Mouse (Mus musculus) frontal cortex, postnatal 36 days (tissue): ENCODE measurements at regions not wholly inside any gene's neighbourhood (a gene's known extent, or its start where the extent isn't known, plus 50 kb on each side); places are given as distances from the start of the nearest gene placed in this dataset.

ENCODE experiments used
- DNase-seq, 2 experiments: peaks; one replicate each; pipeline ENCODE4 v3.0.0; 2022; ENCODE audit warnings: low spot score in 2 of 2

DNA sequence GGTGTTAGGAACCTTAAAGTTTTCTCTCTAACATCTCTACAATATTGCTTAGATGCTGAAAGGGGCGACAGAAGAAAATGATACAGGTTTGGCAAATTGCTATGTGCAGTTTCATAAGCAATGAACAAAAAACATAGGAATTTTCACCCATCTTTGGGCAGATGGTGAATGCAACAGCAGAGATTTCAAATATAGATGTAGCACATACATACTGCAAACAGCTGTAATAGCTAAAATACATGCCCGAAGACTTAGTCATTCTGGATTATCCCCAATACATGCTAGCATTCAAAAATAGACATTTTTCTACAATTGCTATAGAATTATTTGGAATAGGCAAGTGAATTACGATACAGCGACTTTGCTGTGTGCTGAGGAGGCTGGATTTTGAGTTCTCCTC lies 544.1 kb downstream of the D3Ertd751e start:
- peak in 1 of 2 experiments; percentile 32 for DNase-seq

DNA sequence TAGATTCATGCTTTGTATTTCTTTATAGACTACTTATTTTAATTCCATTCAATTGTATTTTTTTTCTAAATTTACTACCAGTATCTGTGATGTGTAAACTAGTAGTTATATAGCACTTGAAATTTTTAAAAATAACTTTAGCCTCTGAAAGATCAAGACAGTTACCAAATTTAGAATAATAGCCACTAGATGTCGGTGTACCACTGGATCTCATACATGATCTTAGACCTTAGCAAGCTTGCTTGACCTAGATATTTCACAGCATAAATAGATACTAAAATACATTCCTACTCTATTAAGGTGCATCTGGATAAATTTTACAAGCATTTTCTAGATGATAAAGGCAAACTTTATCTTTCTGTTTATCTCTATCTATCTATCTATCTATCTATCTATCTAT lies 570.0 kb downstream of the D3Ertd751e start:
- DNase-seq = no peak

DNA sequence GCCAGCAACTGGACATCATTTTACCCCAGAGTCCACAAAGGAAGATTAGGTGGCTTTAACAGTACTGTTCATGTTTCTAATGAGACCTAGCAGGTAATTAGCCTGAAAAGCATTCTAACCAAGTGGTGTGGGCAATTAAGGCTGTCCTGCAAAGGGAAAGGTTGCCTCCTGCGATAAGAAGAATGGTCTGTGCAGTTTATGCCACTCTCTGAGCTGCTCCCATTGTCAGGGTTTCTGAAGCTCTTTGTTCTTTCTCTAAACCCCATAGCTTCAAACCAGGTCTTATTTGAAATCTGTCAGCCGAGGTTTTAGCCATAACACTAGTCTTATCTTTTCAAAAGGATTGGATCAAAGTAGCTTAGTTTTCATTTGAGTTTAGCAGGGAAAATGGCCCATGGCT lies 585.3 kb downstream of the D3Ertd751e start:
- no peak for DNase-seq

DNA sequence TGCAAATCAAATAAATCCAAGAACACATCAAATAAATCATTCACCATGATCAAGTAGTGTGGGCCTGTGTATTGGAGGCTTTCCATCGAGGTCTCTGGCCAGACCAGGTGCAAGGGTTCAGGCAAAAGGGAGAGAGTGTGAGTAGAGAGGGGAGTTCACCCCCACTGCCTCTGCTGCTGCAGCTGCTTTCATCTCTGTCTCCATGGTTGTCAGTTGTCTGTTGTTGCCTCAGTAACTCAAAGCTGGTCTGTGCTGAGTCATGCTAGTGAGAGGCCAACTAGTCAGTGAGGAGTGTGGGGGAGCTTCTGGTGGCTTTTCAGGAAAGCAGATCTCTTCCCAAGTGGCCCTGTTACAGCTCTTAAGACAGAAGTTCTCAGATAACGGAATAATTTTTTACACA lies 600.4 kb downstream of the D3Ertd751e start:
- peak; percentile 9 to 26 for DNase-seq

DNA sequence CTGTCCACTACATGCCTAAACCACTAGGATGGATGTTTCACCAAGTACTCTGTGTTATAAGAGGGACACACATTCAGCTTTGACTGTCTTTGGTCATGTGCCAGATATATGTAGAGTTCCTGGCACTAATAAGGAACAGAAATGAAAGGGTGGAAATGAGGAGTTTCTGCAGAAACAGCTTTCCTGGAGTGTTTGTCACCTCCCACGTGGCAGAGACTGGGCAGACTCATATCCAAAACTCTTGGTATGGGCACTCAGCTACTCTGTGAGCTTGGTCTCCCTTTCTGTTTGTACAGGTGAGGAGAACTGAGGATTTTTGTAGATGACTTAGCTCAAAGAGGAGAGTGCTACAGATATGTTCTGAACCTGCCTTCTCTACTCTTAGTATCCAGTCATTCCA lies 634.4 kb downstream of the D3Ertd751e start:
- peak; percentile 15 to 43 for DNase-seq

DNA sequence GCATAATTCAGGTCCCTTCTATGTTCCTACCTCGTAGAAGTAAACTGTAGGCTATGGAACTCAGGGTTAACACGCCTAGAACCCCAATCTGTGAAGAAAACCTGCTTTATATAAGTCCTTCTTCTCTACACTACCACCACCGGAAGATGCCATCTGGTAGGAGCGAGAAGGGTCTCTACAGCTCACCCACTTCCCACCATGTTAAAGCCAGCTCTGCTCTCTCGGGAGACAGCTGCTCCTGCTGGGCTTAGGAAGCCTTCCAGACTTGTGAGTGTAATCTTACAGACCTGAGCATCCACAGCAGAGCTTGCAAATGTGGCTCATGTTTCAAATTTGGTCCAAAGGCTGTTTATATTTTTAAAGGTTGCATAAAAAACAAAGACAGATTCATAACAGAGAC lies 639.7 kb downstream of the D3Ertd751e start:
- DNase-seq = peak; percentile 16 to 55

DNA sequence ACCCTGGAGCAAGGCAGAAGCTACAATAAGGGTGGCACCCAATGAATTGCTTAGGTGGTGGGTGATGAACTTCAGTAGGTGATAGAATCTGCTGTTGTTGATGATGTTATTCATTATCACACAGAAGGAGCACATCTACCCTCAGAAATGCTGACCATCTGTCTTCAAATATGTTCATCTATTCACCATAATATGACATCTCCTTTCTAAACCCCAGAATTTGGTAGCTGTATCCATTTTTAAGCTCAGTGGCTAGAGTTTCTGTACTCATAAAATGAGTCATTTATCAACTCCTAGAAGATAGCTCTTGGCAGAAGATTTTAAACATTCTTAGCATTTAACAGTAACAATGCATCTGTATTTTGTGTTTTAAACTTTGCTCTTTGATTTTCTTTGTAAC lies 660.3 kb downstream of the D3Ertd751e start:
- DNase-seq = no peak

DNA sequence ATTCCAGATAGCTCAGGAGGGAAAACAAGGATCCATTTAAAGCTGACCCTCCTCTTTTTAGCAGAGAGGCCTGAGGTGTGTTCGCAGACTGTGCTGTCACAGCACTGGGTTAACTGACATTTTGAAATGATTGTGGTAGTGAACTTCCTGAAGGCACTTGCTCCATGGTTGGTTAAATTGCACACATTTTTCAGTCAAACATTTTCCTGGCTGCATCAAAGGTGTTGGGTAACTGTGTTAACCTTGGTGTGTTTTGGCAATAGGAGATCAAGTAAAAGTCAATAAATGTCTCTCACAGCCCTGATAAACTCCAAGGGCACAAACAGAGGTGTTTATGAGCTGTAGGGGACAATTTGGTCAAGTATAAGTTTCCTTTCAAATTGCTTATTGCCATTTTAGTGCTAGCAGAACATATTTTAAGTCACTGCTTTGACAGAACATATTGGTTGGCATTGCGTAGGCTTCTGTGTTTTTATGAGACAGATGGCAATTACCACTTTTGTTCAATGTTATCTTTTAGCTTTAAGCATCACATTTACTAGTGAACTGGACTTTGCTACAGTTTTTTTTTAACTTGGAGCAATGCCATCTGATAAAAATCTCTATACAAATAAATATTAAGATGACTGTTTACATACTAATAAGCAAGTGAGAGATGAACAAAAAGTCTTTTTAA lies 666.7 kb downstream of the D3Ertd751e start:
- DNase-seq = peak; percentile 30 to 74

DNA sequence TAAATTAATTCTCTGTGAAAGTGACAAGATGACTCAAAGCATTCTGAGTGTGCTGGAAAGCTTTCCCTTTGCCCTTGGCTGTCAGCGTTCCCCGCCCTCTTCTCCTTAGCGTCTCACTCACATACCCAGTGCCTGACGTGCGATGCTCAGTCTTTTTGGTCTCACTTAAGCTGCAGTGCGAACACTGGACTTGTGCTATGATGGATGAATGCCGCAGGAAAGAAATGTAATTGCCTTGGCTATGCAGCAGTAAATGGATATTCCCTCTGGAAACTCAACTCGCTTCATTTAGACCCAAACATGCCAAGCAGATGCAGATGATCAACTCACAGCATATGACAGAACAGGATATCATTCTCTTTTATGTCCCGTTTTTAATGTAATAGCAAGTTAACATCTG lies 685.0 kb downstream of the D3Ertd751e start:
- DNase-seq = no peak

DNA sequence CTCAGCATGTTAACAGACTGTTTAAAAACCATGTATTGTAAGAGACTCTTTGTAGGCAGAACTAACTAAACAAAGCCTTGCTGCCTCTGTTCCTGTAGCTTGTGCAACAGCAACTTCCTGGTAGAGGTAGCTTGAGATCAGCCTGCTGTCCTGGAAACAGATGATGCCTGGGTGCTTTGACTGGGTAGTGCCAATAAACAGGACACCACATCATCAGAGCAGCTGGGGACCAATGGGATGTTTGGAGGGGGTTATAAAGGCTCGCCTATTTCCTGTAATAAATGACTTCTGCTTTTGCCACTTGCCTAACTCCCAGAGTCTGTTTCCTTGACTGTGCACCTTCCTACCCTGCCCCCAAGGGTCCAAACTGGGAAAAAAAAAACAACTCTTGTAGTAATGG lies 707.2 kb downstream of the D3Ertd751e start:
- DNase-seq = no peak

DNA sequence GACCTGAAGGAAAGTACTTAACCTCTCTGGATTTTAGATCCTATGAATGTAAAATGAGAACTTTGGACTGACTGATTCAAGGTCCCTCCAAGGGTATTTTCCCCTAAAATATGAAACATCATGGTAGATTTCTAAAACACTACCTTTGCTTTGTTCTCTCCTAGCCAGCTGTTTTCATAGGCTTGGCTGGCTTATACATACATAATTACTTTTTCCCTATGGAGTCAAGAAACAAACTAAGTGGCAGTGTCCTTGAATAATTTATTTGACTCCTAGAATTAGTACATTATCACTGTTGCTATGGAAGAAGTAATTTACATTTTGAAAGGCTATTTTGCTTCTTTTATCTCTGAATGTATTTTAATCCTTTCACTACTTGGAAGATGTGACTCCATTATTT lies 721.9 kb downstream of the D3Ertd751e start:
- no peak for DNase-seq

DNA sequence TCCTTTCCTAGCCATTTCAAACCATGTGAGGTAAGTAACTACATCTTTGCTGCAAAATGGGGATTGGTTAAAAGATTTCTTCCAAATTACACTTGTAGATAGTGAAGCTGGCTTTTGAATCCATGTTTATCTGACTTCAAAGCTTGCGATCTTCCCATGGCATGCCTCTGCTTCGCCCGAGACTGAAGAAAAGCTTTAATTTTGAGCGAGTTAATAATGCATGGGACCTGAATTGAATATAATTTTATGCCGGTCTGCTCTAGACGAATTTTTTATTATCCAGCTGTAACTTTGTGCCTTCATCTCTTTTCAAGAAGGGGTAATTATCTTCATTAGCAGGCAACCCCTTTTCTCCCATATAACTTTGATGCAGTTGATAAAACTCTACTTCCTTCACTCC lies 724.7 kb downstream of the D3Ertd751e start:
- DNase-seq = no peak

DNA sequence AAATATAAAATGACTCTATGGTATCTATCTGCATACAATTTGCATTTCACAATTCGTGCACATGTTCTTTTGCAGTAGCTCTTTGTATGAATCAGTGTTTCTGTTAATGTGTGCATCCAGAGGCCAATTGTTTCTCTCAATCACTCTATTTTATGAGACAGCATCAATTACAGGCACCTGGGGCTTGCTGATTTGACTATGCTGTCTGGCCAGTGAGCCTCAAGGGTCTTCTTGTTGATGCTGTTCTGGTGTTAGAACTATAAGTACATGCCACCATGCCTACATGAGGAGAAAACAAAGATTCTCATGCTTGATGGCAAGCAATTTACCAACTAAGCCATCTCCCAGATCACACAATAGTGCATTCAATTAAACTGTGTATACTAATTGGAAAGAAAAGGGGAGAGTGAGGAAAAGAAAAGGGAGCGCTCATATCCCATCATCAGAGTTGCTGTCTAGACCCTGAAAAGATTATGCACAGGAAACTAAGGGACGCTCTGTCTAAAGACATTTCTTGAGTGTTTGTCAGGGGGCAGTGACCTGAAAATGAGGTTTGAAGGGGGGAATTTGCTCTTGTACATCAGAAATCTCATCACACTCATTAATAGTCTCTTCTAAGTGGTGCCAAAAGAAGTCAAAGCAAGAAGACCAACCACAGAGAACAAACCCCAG lies 772.6 kb downstream of the D3Ertd751e start:
- DNase-seq = no peak

DNA sequence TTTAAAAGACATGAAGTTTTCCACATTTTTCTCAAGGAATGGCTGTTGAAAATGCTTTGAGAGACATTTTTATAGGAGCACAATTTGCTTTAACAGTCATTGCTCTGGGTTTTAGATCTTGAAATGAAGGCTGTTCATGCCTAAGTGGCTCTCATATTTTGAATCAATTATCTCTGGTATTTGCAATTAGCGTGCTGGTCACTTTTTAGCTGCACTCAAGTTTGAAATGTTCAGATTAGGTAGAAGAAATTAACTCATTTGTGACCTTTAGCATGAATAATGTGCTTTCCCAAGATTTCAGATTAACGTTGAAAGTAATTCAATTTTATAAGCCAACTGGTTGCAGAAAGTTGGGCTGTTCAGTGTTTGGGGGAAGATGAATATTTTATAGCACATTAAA lies 773.9 kb downstream of the D3Ertd751e start:
- no peak for DNase-seq

DNA sequence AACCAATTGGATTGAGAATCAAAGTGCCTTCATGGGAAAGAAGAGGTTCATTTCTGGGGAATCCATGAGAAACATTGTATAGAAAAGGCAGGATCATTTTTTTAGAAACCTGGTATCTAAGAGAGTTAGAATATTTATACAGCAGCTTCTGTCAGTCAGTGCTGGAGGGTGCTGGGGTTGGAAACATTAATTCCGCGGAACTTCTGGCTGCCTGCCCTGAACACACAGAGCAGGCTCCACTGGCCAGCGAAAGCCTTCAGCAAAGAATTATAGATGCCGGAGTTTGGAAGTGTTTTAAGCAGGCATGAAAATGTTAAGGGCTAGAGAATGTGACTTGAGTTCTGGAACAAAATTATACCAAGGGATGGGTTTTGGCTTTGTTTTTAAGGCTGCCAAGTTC lies 789.0 kb downstream of the D3Ertd751e start:
- peak; percentile 6 to 28 for DNase-seq

DNA sequence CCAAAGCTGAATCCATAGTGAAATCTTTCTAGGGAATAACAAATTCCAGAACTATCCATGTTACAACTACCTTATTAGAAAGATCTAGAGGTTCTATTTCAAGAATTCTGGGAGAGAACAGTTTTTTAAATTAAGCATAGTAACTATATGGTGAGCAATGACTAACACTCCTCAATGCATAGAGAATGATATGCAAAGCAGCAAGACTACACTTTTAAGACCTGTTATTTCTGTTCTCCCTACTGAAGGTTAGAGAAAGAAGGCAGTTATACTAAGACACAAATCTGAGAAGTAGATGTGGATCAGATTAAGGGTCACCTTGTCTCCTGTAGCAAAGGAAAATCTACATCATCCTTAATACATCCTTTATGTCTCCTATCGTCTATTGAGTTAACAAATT lies 824.3 kb downstream of the D3Ertd751e start:
- DNase-seq = no peak

DNA sequence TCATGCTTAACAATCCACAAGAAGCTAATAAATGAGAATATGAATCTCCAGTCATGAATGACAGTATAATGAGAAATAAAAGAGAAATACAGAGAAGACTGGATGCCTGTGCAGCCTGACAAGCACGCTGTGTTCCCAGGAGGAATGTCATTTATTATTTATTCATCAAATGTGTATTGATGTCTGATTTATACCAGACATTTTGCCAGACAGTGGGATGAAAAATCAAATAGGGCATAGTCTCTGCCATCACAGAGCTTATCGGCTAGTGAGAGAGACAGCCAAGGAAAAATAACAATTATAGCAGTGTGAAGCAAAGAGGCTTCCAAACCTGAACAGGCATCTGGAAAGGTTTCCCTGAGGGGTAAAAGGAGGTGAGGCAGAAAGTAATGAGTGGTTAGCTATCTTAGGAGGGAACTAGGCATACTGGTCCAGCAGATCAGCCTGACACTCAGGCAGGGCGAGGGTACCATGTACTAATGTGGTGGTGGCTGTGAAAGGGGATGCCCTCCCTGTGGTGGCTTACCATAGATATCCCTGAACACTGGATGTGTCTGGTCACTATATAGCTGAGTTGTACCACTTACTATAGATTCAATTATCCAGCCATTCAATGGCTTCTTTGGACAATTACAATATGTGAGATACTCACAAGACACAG lies 828.1 kb downstream of the D3Ertd751e start:
- DNase-seq = no peak

DNA sequence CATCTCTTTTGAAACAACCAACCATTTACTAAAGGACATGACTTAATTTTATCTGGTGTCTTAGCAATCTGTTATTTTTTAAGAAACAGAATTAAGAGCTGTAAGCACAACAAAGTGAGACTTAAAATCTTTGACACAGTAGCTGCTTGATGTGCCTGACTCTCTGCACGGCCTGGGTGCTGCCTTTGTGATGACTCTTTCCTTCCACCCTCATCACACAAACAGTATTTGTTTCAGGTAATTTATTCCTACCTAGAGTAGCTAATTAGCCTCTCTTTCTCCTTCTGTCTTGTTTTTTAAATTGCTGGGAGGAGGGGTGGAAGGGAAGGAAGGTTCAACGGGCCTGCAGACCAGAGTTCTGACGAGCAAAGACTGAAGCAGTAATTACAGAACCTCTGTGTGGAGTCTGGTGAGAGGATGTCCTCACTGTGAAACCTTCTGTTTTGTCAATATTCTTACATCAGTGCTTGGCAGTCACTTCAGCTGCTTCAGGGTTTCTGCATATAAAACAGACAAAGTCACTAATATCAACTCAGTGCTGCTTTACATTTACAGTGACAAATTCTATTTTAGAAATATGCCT lies 829.6 kb downstream of the D3Ertd751e start:
- DNase-seq = no peak

DNA sequence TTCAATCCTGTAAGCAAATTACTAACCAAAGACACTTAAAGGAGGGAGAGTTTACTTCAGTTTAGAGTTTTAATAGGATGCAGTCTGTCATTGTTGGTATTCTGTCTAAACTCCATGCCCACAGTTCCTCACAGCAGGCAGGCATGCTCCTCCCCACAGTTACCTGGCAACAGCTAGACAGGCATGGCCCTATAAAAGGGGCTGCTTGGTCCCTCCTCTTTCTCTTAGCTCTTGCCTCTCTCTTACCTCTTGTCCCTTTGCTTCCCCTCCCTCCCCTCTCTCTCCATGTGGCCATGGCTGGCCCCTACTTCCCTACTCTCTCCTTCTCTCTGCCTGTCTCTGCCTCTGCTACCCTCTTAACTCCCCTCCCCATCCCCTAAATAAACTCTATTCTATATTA lies 830.7 kb downstream of the D3Ertd751e start:
- DNase-seq = no peak

DNA sequence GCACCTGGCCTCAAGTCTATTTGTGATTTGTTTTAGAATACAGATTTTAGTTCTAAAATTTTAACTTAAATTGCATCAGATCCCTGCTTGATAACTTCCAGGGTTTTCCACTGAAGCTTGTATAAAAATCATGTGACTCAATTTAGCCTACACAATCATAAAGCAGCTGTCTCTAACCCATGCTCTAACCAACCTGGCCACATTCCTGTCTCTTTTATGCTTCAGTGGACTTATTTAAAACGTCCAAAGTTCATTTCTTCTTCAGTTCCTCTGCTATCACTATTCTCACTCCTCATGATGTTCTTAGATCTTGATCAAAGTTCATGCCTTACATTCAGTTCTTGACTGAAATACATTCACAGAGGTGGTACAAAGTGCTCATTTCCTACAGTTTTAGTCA lies 839.9 kb downstream of the D3Ertd751e start:
- no peak for DNase-seq

DNA sequence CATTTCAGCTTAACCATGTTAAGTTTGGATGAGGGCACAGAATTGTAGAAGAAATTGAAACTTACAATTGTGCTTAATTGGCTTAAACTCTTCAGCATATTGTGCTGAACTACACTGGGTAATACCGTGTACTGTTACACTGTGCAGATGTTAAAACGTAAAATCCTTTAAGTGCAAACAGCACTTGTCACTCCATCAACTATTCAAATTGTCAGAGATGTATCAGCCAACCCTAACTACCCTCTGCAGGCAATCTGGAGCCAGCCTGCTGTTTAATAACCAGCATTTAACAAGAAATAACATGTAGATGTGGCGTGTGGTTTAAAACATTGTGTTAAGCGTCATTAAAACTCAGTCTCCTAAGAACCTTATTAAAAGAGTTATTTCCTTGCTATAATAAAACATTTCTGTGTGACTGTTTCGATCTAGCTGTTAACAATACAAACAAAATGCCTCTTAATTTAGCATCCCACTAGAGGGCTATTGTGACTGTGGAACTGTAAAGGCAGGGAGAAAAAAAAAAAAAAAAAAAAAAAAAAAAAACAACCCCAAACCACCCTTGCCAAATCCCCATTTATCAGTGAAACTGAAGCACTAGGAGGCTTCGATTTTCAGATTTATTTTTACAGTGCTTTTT lies 845.0 kb downstream of the D3Ertd751e start:
- DNase-seq = no peak

DNA sequence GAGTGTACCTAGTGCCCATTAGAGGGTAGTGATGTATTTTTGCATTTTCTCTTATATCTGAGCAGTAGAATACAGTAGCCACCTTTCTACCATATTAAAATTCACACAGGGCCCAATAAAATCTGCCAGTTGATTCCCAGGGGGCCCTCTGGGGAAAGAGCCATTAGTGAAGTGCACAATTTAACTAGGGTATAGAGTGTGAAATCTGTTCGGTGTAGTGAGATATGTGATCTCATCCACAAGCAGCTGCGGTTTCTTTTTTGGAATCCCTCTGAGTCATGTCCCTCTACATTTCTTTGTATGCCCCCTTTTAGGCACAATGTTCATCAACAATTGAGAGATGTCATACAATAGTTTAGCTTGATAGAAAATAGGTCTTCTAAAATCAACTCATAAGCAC lies 847.1 kb downstream of the D3Ertd751e start:
- DNase-seq = no peak
